Mouse (Mus musculus) heart, postnatal 0 days (tissue): ENCODE measurements around the gene Gpx6.

Experiments used
- CTCF ChIP-seq: IDR thresholded peaks from 2 replicates; pipeline ENCODE4 v1.5.1; 2016; ENCODE audit warnings: antibody characterized with exemption, control low read depth, low read depth
- EP300 ChIP-seq: IDR thresholded peaks from 2 replicates; pipeline ENCODE4 v1.6.1; 2016; ENCODE audit warnings: antibody characterized with exemption, low read depth

GRCm38 (mm10) chr13:21263910-21264309 is 48.0 kb upstream of the Gpx6 start:
- TF ChIP-seq CTCF (no peak), EP300 (no peak)
